Mouse (Mus musculus): ENCODE data around the gene Gm21992.
"Not testable (repeated sequence)": the region's sequence is repeated elsewhere in the genome, so short reads cannot be mapped to it uniquely, and the experiment has no call there.

Gene Gm21992

DNA sequence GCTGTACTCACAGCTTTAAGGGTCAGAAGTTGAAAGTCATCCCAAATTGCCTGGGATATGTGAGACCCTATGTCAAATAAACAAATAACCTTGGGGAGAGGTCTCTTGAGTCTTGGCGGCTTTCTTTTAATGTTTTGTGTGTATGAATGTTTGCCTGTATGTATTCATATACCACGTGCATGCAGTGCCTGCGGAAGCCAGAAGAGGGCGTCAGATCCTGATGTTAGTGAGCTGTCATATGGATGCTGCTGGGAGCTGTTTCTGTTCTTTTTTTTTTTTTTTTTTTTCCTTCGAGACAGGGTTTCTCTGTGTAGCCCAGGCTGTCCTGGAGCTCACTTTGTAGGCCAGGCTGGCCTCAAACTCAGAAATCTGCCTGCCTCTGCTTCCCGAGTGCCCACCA lies 1.6 kb upstream of the Gm21992 start:
- DNase-seq (ENCODE audit: low spot score in 2 of 2): peak in 1 of 2 experiments; percentile 40

GRCm38 (mm10) chr19:4812334-4812949 lies 1.0 kb upstream of the Gm21992 start:
- not testable (repeated sequence) for DNase-seq (ENCODE audit: low spot score in 2 of 2)

GRCm38 (mm10) chr19:4811909-4812242 lies 464 bp upstream of the Gm21992 start:
- DNase-seq (ENCODE audit: low spot score in 2 of 2): no peak

GRCm38 (mm10) chr19:4810746-4811062 lies 708 bp downstream of the Gm21992 start:
- DNase-seq (ENCODE audit: low spot score in 2 of 2): no peak

- no peak for DNase-seq (ENCODE audit: low spot score in 2 of 2)
These were observed 1.1 kb downstream of the Gm21992 start for GRCm38 (mm10) chr19:4810309-4810708.

- no peak for DNase-seq (ENCODE audit: low spot score in 2 of 2)
These were observed 8.1 kb downstream of the Gm21992 start for GRCm38 (mm10) chr19:4803283-4803682.

DNA sequence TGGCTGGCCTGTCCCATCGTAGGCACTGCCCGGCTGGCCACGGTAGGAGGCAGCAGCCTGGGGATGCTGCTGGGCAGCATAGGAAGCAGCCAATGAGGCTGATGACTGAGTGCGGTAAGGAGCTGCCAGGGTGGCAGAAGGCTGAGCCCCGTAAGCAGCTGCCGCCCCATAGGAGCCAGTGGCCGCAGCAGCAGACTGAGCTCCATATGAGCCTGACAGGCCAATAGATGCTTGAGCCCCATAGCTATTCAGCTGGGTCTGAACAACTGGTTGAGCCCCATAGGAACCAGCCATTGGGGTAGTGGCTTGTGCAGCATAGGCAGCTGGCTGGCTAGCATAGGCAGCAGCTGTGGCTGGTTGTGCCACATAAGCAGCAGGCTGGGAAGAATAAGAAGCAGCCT lies 8.7 kb downstream of the Gm21992 start:
- DNase-seq (ENCODE audit: low spot score in 2 of 2): peak in 1 of 2 experiments; percentile 28

GRCm38 (mm10) chr19:4799083-4799482 lies 12.3 kb downstream of the Gm21992 start:
- no peak for DNase-seq (ENCODE audit: low spot score in 2 of 2)

DNA sequence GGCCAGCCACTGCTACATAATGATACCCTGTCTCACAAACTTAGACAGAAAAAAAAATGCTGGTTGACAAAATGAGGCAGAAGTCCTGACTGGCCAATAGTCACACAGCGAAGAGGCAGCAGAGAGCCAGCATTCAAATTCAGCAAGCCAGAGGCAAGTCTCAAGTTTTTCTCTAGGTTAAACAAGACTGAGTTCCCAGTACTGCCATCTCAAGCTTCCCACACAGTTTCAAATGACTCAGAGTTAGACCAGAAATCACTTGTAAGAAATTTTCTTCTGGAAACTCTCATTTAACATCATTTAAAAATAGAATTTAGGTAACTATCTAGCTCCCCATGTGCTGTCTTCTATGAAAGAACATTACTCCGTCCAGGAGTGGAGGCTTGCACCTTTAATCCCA lies 13.6 kb downstream of the Gm21992 start:
- DNase-seq (ENCODE audit: low spot score in 2 of 2): no peak

DNA sequence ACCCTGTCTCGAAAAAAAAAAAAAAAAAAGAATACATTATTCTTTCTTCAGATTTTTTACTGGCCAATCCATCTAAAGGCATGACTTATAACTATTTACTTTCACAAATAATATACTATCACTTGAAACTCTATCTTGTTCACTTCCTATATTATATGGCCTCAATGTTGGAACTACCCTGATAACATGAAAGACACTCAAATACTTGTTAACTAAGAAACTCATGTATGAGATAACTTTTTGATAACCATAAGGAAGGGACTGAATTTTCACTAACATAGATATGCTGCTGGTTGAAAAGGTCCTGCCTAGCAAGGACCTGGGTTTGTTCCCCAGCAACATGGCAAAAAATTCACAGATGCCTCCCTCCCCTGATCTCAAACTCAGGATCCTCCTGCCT lies 15.5 kb downstream of the Gm21992 start:
- no peak for DNase-seq (ENCODE audit: low spot score in 2 of 2)

GRCm38 (mm10) chr19:4793831-4794422 lies 17.5 kb downstream of the Gm21992 start, which contains the start of gene Rbm4:
Gene Rbm4, minus strand, starts transcription at chr19:4793901.
- peak; percentile 89 to 97 for DNase-seq (ENCODE audit: low spot score in 2 of 2)

GRCm38 (mm10) chr19:4793281-4793830 lies 18.1 kb downstream of the Gm21992 start:
- no peak for DNase-seq (ENCODE audit: low spot score in 2 of 2)

GRCm38 (mm10) chr19:4786313-4786712 lies 25.1 kb downstream of the Gm21992 start:
- DNase-seq (ENCODE audit: low spot score in 2 of 2): no peak

DNA sequence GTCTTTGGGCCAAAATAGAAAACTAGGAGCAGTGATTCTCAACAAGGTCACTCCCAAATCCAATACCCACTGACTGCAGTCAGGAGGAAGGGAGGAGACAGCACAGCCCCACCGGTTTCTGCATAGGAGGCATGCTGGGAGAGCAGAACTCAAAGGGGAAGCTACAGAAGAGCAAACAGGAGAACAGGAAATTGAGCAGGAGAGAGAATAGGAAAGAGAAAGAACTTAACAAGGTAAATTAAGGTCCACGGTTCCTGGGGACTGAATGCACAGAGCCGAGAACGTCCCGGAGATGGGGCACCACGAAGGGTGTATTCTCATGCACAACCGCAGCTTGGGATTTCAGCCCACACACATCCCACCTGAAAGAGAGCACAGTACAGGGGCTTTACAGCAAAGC lies 26.2 kb downstream of the Gm21992 start:
- DNase-seq (ENCODE audit: low spot score in 2 of 2): no peak

DNA sequence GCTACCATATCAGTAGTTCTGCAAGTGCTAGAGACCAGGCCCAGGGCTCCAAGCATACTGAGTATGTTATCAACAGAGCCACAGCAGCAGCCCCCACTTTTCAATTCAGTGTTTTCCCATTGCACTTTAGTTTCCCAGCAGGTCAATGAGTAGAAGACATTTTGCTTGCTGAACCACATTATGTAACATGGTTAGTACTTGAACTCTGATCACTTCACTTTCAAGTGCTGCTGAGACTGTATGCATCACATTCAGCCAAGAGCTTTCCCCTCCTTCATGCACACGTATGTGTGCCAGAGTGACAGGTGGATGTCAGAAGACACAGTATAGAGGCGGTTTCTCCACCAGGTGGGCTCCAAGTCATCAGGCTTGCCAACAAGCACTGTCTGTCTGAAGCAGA lies 28.5 kb downstream of the Gm21992 start:
- DNase-seq (ENCODE audit: low spot score in 2 of 2): no peak

GRCm38 (mm10) chr19:4772785-4773184 lies 38.6 kb downstream of the Gm21992 start:
- DNase-seq (ENCODE audit: low spot score in 2 of 2): no peak

- no peak for DNase-seq (ENCODE audit: low spot score in 2 of 2)
These were observed 43.8 kb downstream of the Gm21992 start for GRCm38 (mm10) chr19:4767507-4768148.

DNA sequence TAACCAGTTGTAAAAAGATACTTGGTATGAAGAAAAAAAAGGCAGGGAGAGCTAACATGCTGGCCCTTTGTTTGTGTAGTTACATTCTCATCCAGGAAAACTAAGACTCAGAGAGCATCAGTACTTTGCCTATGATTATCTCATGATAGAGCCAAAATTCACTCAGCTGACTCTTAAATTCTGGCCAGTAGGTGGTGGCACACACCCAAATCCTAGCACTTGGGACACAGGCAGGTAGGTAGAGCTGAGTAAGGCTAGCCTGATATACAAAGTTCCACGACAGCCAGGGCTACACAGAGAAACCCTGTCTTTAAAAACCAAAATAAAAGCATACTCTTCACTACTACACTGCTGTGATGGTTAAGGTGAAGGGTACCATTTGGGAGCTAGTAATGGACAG lies 48.5 kb downstream of the Gm21992 start:
- DNase-seq (ENCODE audit: low spot score in 2 of 2): no peak

DNA sequence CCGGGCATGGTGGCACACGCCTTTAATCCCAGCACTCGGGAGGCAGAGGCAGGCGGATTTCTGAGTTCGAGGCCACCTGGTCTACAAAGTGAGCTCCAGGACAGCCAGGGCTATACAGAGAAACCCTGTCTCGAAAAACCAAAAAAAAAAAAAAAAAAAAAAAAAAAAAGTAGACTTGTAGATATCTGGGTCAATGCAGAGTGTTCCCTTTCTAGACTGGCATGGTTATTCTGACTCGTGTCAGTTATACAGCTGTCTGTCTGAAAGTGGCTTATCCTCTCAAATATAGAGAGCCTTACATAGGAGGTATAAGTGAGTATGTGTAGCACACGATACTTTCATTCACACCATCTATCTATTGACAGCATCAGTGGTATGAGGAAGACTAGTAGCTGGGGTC lies 50.9 kb downstream of the Gm21992 start:
- DNase-seq (ENCODE audit: low spot score in 2 of 2): not testable (repeated sequence)

DNA sequence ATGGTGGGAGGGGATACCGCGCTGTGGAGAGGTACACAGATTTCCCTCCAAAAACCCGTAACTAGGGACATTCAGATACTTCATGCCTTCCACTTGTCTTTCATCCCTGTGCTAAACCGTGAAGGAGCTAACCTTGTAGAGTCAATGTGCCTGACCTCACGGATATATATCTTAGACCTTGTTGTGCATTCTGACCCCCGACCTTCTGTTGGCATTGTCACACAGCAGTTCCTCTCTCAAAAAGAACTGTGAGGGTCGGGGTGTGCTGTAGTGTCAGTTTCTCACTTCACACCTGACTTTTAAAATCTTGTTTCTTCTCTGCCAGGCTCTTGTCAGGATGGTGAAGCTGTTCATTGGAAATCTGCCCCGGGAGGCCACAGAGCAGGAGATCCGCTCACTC lies 54.5 kb downstream of the Gm21992 start:
- no peak for DNase-seq (ENCODE audit: low spot score in 2 of 2)

DNA sequence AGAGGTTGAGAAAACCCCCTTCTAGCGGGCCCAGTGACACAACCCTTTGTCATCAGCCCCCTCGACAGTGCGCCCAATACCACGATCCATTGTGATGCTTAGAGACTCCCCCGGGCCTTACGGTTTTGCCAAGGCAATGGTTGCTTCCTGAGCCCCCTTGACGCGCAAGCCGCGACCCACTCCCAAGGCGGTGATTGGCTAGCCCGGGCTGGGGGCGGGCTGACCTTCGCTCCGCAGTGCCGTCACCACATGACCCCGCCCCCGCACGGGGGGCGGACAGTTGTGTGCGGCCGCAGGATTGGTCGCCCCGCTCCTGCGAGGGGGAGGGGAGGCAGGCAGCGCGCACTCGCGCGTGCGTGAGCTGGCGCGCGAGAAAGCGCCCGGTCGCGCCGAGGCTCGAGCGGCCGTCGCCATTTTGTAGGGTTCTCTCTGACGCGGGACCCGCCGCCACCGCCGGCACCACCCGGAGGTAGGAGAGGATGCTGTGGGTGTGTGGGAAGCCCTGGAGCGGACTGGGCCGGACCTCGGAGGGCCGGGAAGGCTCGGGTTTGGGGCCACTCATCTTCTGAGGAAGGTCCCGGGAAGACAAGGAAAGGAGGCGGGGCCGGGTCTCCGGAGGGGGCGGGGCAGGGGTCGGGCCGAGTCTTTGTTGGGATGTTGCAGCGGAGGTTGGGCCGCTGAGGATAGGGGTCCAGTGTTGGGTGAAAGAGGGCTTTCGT lies 55.1 kb downstream of the Gm21992 start, which contains the start of gene Rbm4b:
Gene Rbm4b (plus strand): TSS at position 305 of the 719 bp plus-strand sequence.
- peak; percentile 98 to 99 for DNase-seq (ENCODE audit: low spot score in 2 of 2)

DNA sequence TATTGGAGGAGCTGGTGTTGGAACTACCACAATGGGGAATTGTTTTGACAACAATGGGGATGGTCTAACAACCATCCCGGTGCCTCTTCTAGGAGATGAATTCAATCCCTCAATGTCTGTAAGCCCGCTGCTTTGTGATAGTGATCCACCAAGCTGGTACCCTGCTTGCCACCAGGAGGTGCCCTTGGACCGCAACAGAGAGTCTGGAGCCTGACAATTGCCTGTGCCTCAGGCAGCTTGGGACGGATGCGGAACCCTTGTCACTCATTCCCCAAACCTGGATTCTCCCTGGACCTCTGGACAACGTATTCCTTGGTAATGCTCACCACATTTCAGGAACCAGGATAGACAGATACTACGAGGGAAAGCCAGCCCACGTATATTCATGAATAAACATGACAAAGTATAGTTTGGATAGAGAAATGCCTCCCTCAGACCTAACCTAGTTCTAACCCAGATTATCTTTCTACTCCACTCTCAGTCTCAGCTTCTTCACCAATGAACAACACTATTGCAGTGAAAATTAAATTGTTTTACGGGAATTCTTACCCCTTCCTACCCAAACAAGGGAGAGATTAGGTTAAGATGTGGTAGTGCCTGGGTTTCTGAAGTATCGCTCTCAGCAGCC lies 55.7 kb downstream of the Gm21992 start:
- DNase-seq (ENCODE audit: low spot score in 2 of 2): peak; percentile 83 to 90
